Comparison of ENCODE assay signal across 13 mouse cellular contexts in the genomic region with DNA sequence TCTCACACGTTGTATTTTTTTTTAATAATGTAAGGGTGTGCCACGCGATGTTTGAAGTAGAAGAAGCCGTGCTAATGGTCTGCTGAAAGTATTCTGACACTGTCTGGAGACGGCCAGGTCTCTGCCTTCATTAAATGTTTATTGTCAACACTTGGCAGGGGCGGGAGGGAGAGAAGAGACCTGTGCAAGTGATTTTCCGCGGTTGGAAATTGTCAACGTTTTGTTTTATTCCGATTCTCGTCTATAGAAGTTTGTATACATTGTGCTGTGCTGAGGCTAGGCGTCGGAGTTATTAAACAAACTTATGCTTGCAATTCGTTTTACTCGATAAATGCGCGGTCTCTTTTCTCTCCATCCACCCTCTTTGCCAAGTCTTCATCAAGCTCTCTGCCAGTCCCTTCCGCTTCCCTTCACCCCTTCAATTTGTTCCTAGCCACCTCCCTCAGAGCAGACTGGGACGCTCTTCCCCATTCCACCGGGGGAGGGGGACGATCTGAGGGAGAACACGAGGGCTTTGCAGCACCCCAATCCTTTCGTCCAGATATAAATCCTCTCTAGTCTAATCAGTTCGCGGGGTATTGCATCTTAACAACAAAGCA. TPM values are rescaled to one million over a fixed set of nuclear protein-coding genes. Genes with fewer than 3 reads are reported as not detected.
DNase-seq lines count a peak whose midpoint lies in the region; ATAC-seq lines count a peak whose summit lies in the region.
"Had no signal": no experiment of that assay in that cellular context is flagged by ENCODE, and none has a peak within 500 bp of the region (broad histone marks: within the 10 kb centered on the region; RNA-seq: fewer than 3 reads in every experiment).

No protein-coding gene starts in this region.

- no peak overlapping the region for H3K9ac ChIP-seq in forebrain, embryonic 13.5 days
- H3K9ac ChIP-seq in limb, embryonic 11.5 days (ENCODE audit: low read length): no peak overlapping the region
- H3K9ac ChIP-seq in neural tube, embryonic 11.5 days (ENCODE audit: low read length): no peak overlapping the region
- H3K9ac ChIP-seq: intestine, embryonic 15.5 days had no signal

- 0 out of 2 replicates have a peak overlapping the region, but pooled peaks have one; percentile 16 for H3K4me2 ChIP-seq in forebrain, embryonic 13.5 days
- H3K4me2 ChIP-seq in limb, embryonic 11.5 days (ENCODE audit: low read depth, severe bottlenecking): peak overlapping the region; percentile 7; the same call in 1 of the 2 replicates
- peak overlapping the region; percentile 53 for H3K4me2 ChIP-seq in neural tube, embryonic 11.5 days (ENCODE audit: low read depth)

- no peak overlapping the region for H3K27ac ChIP-seq in forebrain, embryonic 13.5 days
- no peak overlapping the region for H3K27ac ChIP-seq in limb, embryonic 11.5 days (replicated peaks; ENCODE audit: low read depth, low read length)
- peak overlapping the region; percentile 40; the same call in 1 of the 2 replicates for H3K27ac ChIP-seq in neural tube, embryonic 11.5 days (ENCODE audit: low read depth, low read length)
- H3K27ac ChIP-seq: heart, adult 2 months; intestine, embryonic 15.5 days; stomach, postnatal 0 days had no signal

- ATAC-seq in forebrain, embryonic 13.5 days: peak; percentile 28; the same call in 1 of the 2 replicates
- no peak for ATAC-seq in limb, embryonic 11.5 days (ENCODE audit: insufficient number of reproducible peaks, low FRiP score, low TSS enrichment, low read depth)
- peak; percentile 40 for ATAC-seq in neural tube, embryonic 11.5 days (ENCODE audit: insufficient read depth, low FRiP score, low TSS enrichment)

- no peak overlapping the region for H3K4me3 ChIP-seq in forebrain, embryonic 13.5 days
- no peak overlapping the region for H3K4me3 ChIP-seq in limb, embryonic 11.5 days (ENCODE audit: low read depth, low read length)
- H3K4me3 ChIP-seq in neural tube, embryonic 11.5 days (ENCODE audit: low read depth, low read length): no peak overlapping the region
- H3K4me3 ChIP-seq: heart, adult 2 months had no signal

- peak; percentile 47 to 61 for DNase-seq in cerebellum, postnatal 10 days
- DNase-seq in cerebellum, adult 18-20 months: no peak
- DNase-seq in limb, embryonic 11.5 days (ENCODE audit: low spot score): peak; percentile 51
- DNase-seq in neural tube, embryonic 11.5 days (ENCODE audit: low spot score): peak; percentile 64
- DNase-seq in kidney, adult 11 months: no peak
- DNase-seq in thymus, postnatal 14 days: no peak
- no peak for DNase-seq in adrenal gland, adult 8-10 months
- DNase-seq: right cerebral cortex, postnatal 4 days had no signal

- no peaks in the 10 kb centered on the region for H3K36me3 ChIP-seq in forebrain, embryonic 13.5 days (ENCODE audit: poor library complexity, severe bottlenecking)
- no peaks in the 10 kb centered on the region for H3K36me3 ChIP-seq in limb, embryonic 11.5 days (ENCODE audit: control insufficient read depth, insufficient read depth, low read length)
- H3K36me3 ChIP-seq in neural tube, embryonic 11.5 days (ENCODE audit: control insufficient read depth, insufficient read depth, low read length): no peaks in the 10 kb centered on the region
- H3K36me3 ChIP-seq: intestine, embryonic 15.5 days had no signal

- H3K4me1 ChIP-seq in forebrain, embryonic 13.5 days: peaks cover 18% of the 10 kb centered on the region
- H3K4me1 ChIP-seq in limb, embryonic 11.5 days (ENCODE audit: control insufficient read depth, insufficient read depth, low read length): peaks cover 5% of the 10 kb centered on the region; the same call in 1 of the 2 replicates
- 0 out of 2 replicates have a peak, but pooled peaks cover 6% of the 10 kb centered on the region for H3K4me1 ChIP-seq in neural tube, embryonic 11.5 days (ENCODE audit: control insufficient read depth, insufficient read depth, low read length)

- under 1% methylated on average over 25 of the region's 25 CpGs for WGBS in forebrain, embryonic 13.5 days
- WGBS in limb, embryonic 11.5 days: under 1% methylated on average over 25 of the region's 25 CpGs
- WGBS in neural tube, embryonic 11.5 days: under 1% methylated on average over 25 of the region's 25 CpGs

- H3K27me3 ChIP-seq in forebrain, embryonic 13.5 days: peaks cover 85% of the 10 kb centered on the region
- H3K27me3 ChIP-seq in limb, embryonic 11.5 days (ENCODE audit: control insufficient read depth, insufficient read depth, low read length): peaks cover 46% of the 10 kb centered on the region
- peaks cover 57% of the 10 kb centered on the region for H3K27me3 ChIP-seq in neural tube, embryonic 11.5 days (ENCODE audit: control insufficient read depth, insufficient read depth, low read length)

- no peaks in the 10 kb centered on the region for H3K9me3 ChIP-seq in forebrain, embryonic 13.5 days (replicated peaks)
- no peaks in the 10 kb centered on the region for H3K9me3 ChIP-seq in limb, embryonic 11.5 days (ENCODE audit: control insufficient read depth, low read length)
- no peaks in the 10 kb centered on the region for H3K9me3 ChIP-seq in neural tube, embryonic 11.5 days (ENCODE audit: control insufficient read depth, low read length)
- H3K9me3 ChIP-seq: intestine, embryonic 15.5 days had no signal

RNA-seq across cellular contexts. Expression of gene Pou4f1, which starts 8.2 kb away (rescaled TPM):
- 2.7 and 5.6 TPM in 2 replicates for polyA plus RNA-seq in forebrain, embryonic 13.5 days (2015; fragmentation: Nextera tagmentation; extraction: Ambion mirVana)
- polyA plus RNA-seq in limb, embryonic 11.5 days (2014; fragmentation: Nextera tagmentation; extraction: Ambion mirVana): 0.43 and 0.57 TPM in 2 replicates
- 79.6 and 96.7 TPM in 2 replicates for polyA plus RNA-seq in neural tube, embryonic 11.5 days (2014; fragmentation: Nextera tagmentation; extraction: Ambion mirVana)
- 1 to 10 TPM in 1 of 4 experiments, under 1 TPM in 3; 0.13 to 1.0 (median 0.51) TPM for total RNA-seq in adrenal gland, adult 8-10 months (2022)
- total RNA-seq: neutrophil, adult 5-6 weeks had no signal

Comparison
In these comparisons a context has a peak if more than half of its experiments do, and no peak if none do; other contexts are left out.
1. DNase-seq: peak in cerebellum, postnatal 10 days (2 of 2), limb, embryonic 11.5 days (single experiment) and neural tube, embryonic 11.5 days (single experiment); none in cerebellum, adult 18-20 months (0 of 2), kidney, adult 11 months (single experiment), thymus, postnatal 14 days (single experiment) and adrenal gland, adult 8-10 months (single experiment).
2. RNA of gene Pou4f1, which starts 8.2 kb away (polyA plus RNA-seq): 79.6 to 96.7 TPM in neural tube, embryonic 11.5 days; 2.7 to 5.6 TPM in forebrain, embryonic 13.5 days and 0.43 to 0.57 TPM in limb, embryonic 11.5 days; every median in the first group is over 10 times any median in the second.
3. Peak in every context shown above with its lines, with median percentiles within 50 percentile points of each other: H3K4me2 ChIP-seq.